Mouse (Mus musculus): ENCODE measurements around the gene Snx4. TPM values are rescaled to one million over a fixed set of nuclear protein-coding genes. Genes with fewer than 3 reads are reported as not detected.

Snx4 gene
- total RNA-seq, 2 experiments from 2014 or later, result 12.6 to 15.2 TPM

DNA sequence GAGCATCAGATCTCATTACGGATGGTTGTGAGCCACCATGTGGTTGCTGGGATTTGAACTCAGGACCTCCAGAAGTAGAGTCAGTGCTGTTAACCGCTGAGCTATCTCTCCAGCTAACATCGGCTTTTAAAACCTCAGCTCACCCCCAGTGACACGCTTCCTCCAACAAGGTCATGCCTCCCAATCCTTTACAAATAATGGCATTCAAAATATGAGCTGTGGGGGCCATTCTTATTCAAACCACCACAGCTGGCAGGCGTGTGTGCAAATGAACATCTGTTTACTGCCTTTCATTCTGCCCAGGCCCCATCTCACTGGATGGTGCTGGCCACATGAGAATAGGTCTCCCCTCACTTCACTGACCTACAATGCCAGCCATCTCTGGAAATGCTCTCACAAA lies 4.7 kb upstream of the Snx4 start:
- Histone ChIP-seq H3K27ac (no peak overlapping the region), H3K4me3 (no peak overlapping the region)
- TF ChIP-seq CTCF (IDR thresholded peaks at IDR 0.05), result no peak
- DNase-seq, result no peak
- intact Hi-C loops (cut with DNase I), result no loop called here

DNA sequence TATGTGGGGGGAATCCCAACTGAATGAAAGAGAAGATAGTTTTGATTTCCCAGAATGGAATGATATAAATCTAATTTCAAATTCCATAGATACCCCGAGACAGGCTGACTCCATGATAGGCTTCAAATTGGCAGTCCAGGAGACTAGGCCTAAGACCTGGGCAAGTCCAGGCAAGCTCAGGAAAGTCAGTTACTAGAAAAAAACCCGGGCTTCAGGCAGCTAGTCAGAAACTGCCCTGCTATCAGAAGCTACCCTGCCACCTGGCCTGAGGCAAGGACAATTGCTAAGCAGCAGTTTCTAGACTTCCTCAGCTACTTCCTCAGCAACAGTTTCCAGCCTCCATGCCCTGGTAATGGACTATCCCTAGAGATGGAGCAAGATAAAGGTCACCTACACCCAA lies 4.2 kb upstream of the Snx4 start:
- intact Hi-C loops (cut with DNase I), result no loop called here
- no peak for TF ChIP-seq CTCF (IDR thresholded peaks at IDR 0.05)
- H3K27ac ChIP-seq, result no peak overlapping the region

DNA sequence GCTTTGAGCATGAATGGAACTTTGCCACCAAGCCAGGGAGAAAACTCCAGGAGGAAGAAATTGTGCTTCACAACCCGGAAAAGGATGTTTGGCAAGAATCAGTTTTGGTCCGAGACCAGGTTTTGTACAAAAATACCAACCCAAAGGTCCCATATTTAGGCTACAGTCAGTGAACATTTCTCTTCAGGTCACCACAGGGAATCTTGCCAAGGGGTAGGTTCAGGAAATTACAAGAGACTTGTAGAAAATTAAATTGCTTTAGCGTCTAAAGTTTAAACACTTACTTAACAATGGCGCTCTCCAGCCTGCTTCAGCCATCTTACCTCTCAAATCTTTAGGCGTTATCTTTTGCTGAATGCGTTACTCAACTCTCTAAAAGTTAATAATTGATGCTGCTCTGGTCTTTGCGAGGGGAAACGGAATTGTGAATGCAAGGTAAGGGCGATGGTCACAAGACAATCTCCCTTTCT lies 556 bp upstream of the Snx4 start:
- TF ChIP-seq CTCF (IDR thresholded peaks at IDR 0.05), result no peak
- intact Hi-C loops (cut with DNase I), result loop anchor here (5.0 kb wide), 1 partner anchor 193 kb away; the partner anchor contains the start of genes Iqcg and Rpl35a
- Histone ChIP-seq H3K27ac (peak overlapping the region; percentile 95), H3K4me3 (peak overlapping the region; percentile 100)
- DNase-seq, result no peak

More for the DNA sequence above, 4.2 kb upstream of the Snx4 start:
- no peak overlapping the region for H3K4me3 ChIP-seq
- no peak for DNase-seq

- DNase-seq, result no peak
- intact Hi-C loops (cut with DNase I), result no loop called here
- TF ChIP-seq CTCF (IDR thresholded peaks at IDR 0.05), result no peak
Measured at GRCm38 (mm10) chr16:33255601-33256000, 4.4 kb downstream of the Snx4 start.

GRCm38 (mm10) chr16:33258530-33258929 lies 7.3 kb downstream of the Snx4 start:
- H3K27ac ChIP-seq, result no peak overlapping the region
- no peak for TF ChIP-seq CTCF (IDR thresholded peaks at IDR 0.05)
- no peak for DNase-seq
- H3K4me3 ChIP-seq, result no peak overlapping the region
- intact Hi-C loops (cut with DNase I), result no loop called here

More at GRCm38 (mm10) chr16:33255601-33256000, 4.4 kb downstream of the Snx4 start:
- H3K27ac ChIP-seq, result no peak overlapping the region
- H3K4me3 ChIP-seq, result no peak overlapping the region

- Histone ChIP-seq H3K27ac (no peak overlapping the region), H3K4me3 (no peak overlapping the region)
- intact Hi-C loops (cut with DNase I), result no loop called here
- TF ChIP-seq CTCF (IDR thresholded peaks at IDR 0.05), result no peak
- no peak for DNase-seq
Measured at GRCm38 (mm10) chr16:33259824-33260223, 8.6 kb downstream of the Snx4 start.

GRCm38 (mm10) chr16:33260825-33261224 lies 9.6 kb downstream of the Snx4 start:
- DNase-seq, result no peak
- no peak for TF ChIP-seq CTCF (IDR thresholded peaks at IDR 0.05)
- intact Hi-C loops (cut with DNase I), result no loop called here
- H3K4me3 ChIP-seq, result no peak overlapping the region
- peak overlapping the region; percentile 8; the same call in 1 of the 2 replicates for H3K27ac ChIP-seq

DNA sequence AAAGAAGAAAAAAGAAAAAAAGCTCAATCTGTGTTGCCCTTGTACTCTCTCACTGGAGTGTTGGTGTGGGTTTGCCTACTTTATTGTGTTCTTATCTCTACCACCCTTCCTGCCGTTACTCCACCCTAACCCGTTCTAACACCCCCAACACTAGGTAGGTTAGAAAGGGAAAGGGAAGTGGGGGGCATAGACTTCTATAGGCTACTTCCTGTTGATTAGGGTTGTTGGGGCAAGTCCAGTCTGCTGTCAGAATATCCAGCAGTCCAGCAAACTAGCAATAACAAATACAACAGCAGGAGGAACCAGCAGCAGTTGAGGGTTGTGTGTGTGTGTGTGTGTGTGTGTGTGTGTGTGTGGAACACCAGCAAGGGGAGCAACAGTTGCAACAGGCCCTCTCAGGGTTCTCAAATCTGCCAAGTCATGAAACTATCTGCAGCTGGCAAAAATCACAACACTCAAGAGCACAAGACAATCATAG lies 10.4 kb downstream of the Snx4 start:
- TF ChIP-seq CTCF (IDR thresholded peaks at IDR 0.05), result no peak
- no peak for DNase-seq
- intact Hi-C loops (cut with DNase I), result no loop called here
- no peak overlapping the region for H3K27ac ChIP-seq
- no peak overlapping the region for H3K4me3 ChIP-seq

DNA sequence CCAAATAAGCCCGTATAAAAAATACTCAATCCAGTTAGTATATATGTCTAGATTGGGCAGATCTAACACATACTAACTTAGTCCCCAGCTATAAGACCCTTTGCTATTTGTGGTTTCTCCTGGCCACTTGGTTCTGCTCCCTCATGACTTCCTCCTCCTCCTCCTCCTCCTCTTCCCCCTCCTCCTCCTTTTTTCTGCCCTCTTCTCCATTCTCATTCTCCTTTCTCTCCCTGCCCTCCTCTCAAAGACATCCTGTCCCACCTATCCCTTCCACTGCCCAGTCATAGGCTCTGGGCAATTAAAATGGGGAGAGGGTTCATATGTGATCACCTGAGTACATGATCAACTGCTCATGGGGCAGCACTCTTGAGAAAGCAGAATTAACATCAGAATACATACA lies 10.9 kb downstream of the Snx4 start:
- no peak for TF ChIP-seq CTCF (IDR thresholded peaks at IDR 0.05)
- Histone ChIP-seq H3K27ac (no peak overlapping the region), H3K4me3 (no peak overlapping the region)
- no peak for DNase-seq
- intact Hi-C loops (cut with DNase I), result no loop called here

DNA sequence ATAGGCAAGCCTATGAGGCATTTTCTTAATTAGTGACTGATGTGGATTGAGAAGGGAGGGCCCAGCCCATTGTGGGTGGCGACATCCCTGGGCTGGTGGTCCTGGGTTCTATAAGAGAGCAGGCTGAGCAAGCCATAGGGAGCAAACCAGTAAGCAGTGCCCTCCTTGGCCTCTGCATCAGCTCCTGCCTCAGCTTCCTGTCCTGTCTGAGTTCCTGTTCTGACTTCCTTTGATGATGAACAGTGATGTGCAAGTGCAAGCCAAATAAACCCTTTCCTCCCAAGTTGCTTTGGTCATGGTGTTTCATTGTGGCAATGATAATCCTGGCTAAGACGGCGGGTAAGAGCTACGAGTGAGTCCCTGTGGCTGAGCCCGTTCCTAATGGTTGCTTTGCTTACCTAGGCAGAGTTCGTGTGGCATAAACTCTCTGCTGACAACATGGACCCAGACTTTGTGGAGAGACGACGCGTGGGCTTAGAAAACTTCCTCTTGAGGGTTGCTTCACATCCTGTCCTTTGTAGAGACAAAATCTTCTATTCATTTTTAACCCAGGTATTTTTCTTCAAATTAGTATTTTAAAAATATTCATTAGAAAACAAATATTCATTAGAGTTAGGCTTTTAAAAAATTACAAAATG lies 16.5 kb downstream of the Snx4 start:
- H3K27ac ChIP-seq, result no peak overlapping the region
- DNase-seq, result no peak
- no peak overlapping the region for H3K4me3 ChIP-seq
- intact Hi-C loops (cut with DNase I), result no loop called here
- no peak for TF ChIP-seq CTCF (IDR thresholded peaks at IDR 0.05)

DNA sequence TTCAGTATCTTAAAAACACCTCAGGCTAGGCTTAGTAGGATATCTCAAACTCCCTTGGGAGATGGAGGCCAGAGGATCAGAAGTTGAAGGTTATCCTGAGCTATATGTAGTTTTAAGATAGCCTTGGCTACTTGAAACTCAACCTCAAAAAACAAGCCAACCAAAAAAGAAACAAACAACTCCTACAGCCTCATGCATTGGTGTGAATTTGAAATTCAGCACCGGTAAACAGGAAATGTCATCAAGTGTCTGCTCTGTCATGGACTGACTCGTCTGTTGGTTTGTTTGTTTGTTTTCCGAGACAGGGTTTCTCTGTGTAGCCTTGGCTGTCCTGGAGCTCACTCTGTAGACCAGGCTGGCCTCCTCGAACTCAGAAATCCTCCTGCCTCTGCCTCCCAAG lies 20.6 kb downstream of the Snx4 start:
- no peak for TF ChIP-seq CTCF (IDR thresholded peaks at IDR 0.05)
- no peak overlapping the region for H3K27ac ChIP-seq
- no peak overlapping the region for H3K4me3 ChIP-seq
- intact Hi-C loops (cut with DNase I), result no loop called here
- no peak for DNase-seq

DNA sequence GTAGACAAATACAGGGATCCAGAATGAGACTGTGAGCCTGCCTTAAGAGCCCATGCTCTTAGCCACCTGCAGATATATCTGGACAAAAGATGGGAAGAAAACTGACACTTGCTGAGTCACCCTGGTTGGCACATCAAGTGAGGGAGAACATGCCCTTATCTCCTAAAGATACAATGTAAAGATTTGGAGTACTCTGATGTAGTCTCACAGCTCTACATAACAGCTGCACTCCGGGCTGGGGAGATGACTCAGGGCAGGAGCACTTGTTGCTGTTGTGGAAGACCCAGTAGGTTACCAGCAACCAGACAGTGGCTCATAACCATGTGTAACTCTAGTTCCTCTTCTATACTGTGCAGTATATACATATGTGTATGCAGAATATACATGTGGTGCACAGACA lies 31.8 kb downstream of the Snx4 start:
- H3K27ac ChIP-seq, result no peak overlapping the region
- TF ChIP-seq CTCF (IDR thresholded peaks at IDR 0.05), result no peak
- DNase-seq, result no peak
- intact Hi-C loops (cut with DNase I), result no loop called here
- no peak overlapping the region for H3K4me3 ChIP-seq

GRCm38 (mm10) chr16:33288536-33288935 lies 37.3 kb downstream of the Snx4 start:
- H3K4me3 ChIP-seq, result no peak overlapping the region
- DNase-seq, result no peak
- intact Hi-C loops (cut with DNase I), result no loop called here
- no peak for TF ChIP-seq CTCF (IDR thresholded peaks at IDR 0.05)
- H3K27ac ChIP-seq, result no peak overlapping the region

DNA sequence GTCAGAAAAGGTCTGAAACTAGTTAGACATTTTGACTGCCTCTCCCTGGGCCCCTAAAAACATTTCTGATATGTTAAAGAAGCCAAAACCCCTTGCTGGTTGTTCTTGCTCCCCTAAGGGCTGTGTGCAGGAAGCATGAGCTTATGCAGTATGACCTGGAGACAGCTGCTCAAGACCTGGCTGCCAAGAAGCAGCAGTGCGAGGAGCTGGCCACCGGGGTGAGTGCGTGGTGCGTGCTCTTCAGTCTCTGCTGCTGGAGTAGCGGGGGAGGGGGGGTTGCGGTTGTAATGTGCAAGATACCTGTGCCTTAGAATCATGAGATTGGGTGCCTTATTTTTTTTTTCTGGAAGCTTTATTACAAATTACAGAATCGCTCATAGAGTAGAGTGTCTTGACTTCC lies 38.7 kb downstream of the Snx4 start:
- Histone ChIP-seq H3K4me3 (no peak overlapping the region), H3K27ac (no peak overlapping the region)
- intact Hi-C loops (cut with DNase I), result no loop called here
- no peak for TF ChIP-seq CTCF (IDR thresholded peaks at IDR 0.05)
- peak; percentile 33 for DNase-seq

All from gastrocnemius, adult 2 months (tissue).